Mouse (Mus musculus) cerebellum, adult 2 months (tissue): Measurements from ENCODE around the gene Ano1.

Experiments
- CTCF ChIP-seq: fragments of 200-500 bp; IDR thresholded peaks from 2 replicates; pipeline ENCODE4 v1.5.1; 2011; ENCODE audit warnings: low read depth, mild to moderate bottlenecking, control low read depth, low read length, moderate library complexity, borderline replicate concordance; ENCODE audit not compliant: insufficient read depth
- POLR2A ChIP-seq: fragments of 200-500 bp; IDR thresholded peaks from 2 replicates; pipeline ENCODE4 v1.6.1; 2011; ENCODE audit warnings: low read length, control low read depth, borderline replicate concordance; ENCODE audit not compliant: insufficient read depth

DNA sequence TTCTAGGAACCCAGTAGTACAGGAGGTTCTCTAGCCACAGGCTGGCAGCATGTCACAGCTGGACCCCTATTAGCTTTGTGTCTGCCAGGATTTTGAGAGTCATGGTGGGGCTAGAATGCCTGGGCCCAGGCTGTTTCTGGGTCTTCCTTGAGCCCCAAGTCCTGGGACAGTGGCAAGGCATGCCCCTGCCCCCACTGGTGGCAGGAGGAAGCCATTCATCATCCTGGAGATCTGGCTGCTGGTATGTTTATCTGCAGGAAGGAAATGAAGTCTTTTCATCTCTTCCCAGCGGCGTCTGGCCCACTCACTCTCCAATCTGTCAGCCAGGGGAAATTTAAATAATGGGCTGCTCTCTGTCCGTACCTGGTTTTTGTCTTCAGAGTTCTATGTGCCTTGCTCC lies 18.3 kb upstream of the Ano1 start:
- TF ChIP-seq CTCF (no peak), POLR2A (no peak)
